Mouse (Mus musculus): ENCODE data around the gene Prpf8.
"Not testable (repeated sequence)": the region's sequence is repeated elsewhere in the genome, so short reads cannot be mapped to it uniquely, and the experiment has no call there.

Gene Prpf8

GRCm38 (mm10) chr11:75552906-75553482 lies 66.4 kb downstream of the Prpf8 start:
- DNase-seq (ENCODE audit: low spot score in 2 of 2), result no peak

- DNase-seq (ENCODE audit: low spot score in 2 of 2), result not testable (repeated sequence)
These were observed 69.4 kb downstream of the Prpf8 start for GRCm38 (mm10) chr11:75556006-75556405.

- DNase-seq (ENCODE audit: low spot score in 2 of 2), result no peak
These were observed 70.5 kb downstream of the Prpf8 start for GRCm38 (mm10) chr11:75557142-75557541.

GRCm38 (mm10) chr11:75558101-75558500 lies 71.5 kb downstream of the Prpf8 start:
- no peak for DNase-seq (ENCODE audit: low spot score in 2 of 2)
